Mouse (Mus musculus) myocyte (in vitro differentiated cells): ENCODE measurements around the gene Rpl36al.

ENCODE experiments used
- CEBPB ChIP-seq: IDR thresholded peaks from 2 replicates; pipeline ENCODE4 v1.6.1; 2011; ENCODE audit warnings: mild to moderate bottlenecking, moderate library complexity; ENCODE audit not compliant: poor library complexity, insufficient read depth, severe bottlenecking
- E2F4 ChIP-seq: IDR thresholded peaks from one replicate; pipeline ENCODE4 v1.6.1; 2011; ENCODE audit warnings: mild to moderate bottlenecking, control low read depth, moderate library complexity; ENCODE audit not compliant: insufficient read depth
- MYOD1 ChIP-seq, 3 experiments: IDR thresholded peaks; one replicate each; pipeline ENCODE4 v1.6.1; 2011; ENCODE audit warnings: control low read depth in 2 of 3, low read depth in 2 of 3, mild to moderate bottlenecking in 2 of 3, moderate library complexity in 1 of 3; ENCODE audit not compliant: insufficient read length in 2 of 3, control insufficient read depth in 1 of 3
- MYOG ChIP-seq, 3 experiments: IDR thresholded peaks; one replicate each; pipeline ENCODE4 v1.6.1; 2011; ENCODE audit warnings: control low read depth in 2 of 3, low read depth in 2 of 3, mild to moderate bottlenecking in 2 of 3; ENCODE audit not compliant: insufficient read length in 2 of 3, control insufficient read depth in 1 of 3, insufficient read depth in 1 of 3
- POLR2A ChIP-seq: IDR thresholded peaks from one replicate; pipeline ENCODE4 v1.6.1; 2011; ENCODE audit warnings: low read depth, mild to moderate bottlenecking, control low read depth, moderate library complexity; ENCODE audit not compliant: insufficient read length
- POLR2AphosphoS2 ChIP-seq: IDR thresholded peaks from one replicate; pipeline ENCODE4 v1.6.1; 2011; ENCODE audit warnings: low read depth, control low read depth; ENCODE audit not compliant: insufficient read length
- SRF ChIP-seq: IDR thresholded peaks from one replicate; pipeline ENCODE4 v1.6.1; 2011; ENCODE audit warnings: low read depth; ENCODE audit not compliant: control insufficient read depth, insufficient read length
- TCF12 ChIP-seq: IDR thresholded peaks from one replicate; pipeline ENCODE4 v1.6.1; 2011; ENCODE audit warnings: mild to moderate bottlenecking, control low read depth; ENCODE audit not compliant: poor library complexity, insufficient read depth, severe bottlenecking
- USF1 ChIP-seq: IDR thresholded peaks from one replicate; pipeline ENCODE4 v1.6.1; 2011; ENCODE audit warnings: low read depth, mild to moderate bottlenecking, control low read depth, moderate library complexity

DNA sequence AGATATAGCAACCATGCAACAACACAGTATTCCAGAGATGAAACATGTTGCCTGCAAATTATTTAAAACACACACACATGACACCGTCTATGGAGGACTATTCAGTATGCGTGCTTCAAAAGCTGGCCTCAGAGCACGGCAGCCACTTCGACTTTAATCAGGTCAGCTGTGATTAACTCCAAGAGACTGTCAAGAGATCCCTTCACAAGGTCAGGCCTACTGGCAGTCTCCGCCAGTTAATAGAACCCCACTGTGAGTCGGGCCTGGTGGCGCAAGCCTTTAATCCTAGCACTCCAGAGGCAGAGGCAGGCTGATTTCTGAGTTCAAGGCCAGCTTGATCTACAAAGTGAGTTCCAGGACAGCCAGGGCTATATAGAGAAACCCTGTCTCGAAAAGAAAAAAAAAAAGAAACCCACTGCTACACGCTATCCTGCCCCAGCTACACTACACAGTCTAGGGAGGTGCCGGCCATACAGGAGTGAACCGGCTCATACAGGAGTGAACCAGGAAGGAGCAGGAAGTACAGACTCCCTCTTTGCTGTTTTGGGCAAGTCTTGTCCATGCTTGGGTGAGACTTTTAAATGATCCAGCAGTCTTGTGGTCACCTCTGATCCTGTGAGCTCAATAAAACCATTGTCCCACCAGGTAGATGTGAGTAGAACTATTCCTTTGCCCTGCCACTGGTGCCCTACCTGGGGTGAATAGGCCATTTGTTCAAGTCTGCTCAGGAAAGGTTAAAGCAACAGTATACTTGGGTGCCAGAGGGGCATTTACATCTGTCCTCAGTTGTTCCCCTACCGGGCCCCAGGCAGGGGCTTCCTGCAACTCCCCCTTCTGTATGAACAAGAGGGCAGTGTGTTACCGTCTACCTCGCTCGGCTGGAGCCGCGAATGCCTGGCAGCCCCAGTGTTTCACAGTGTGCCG lies 26.4 kb upstream of the Rpl36al start:
- TF ChIP-seq USF1 (no peak), POLR2A (no peak), TCF12 (no peak), E2F4 (no peak), MYOG (IDR thresholded peaks at IDR 0.05; ENCODE audit: control insufficient read depth in 1 of 3, insufficient read depth in 1 of 3, insufficient read length in 2 of 3, low read depth in 2 of 3) (no peak), CEBPB (no peak), POLR2AphosphoS2 (no peak), MYOD1 (IDR thresholded peaks at IDR 0.05; ENCODE audit: control insufficient read depth in 1 of 3, insufficient read length in 2 of 3, low read depth in 2 of 3) (no peak), SRF (no peak)
